In the genomic region with DNA sequence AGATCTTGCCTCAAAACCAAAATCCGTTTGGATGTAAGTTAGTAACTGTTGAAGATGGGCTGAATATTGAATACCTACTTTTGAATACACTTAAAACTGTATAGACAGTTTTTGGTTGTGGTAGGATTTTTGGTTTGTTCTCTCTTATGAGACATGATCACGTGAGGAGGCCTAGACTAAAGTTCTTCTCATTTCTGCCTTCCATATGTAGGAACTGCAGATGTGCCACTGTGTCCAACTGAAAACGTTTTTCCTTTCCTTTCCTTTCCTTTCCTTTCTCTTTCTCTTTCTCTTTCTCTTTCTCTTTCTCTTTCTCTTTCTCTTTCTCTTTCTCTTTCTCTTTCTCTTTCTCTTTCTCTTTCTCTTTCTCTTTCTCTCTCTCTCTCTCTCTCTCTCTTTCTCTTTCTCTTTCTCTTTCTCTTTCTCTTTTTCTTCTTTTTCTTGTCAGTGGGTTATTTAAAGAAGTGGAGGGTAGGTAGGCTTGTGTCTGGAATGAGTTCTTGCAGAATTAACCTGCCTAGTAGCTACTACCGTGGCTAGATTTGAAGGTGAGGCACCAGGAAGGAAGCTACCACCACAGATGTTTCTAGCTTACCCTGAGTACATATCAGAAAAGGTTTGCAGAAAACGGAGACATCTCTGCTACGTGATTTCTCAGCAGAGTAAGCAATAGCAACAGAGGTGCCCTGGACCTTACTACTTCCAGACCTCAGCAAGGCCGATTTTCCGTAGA, we compare ENCODE assay signal across 20 mouse cellular contexts.
"Had no signal": no experiment of that assay in that cellular context is flagged by ENCODE, and none has a peak within 500 bp of the region (broad histone marks: within the 10 kb centered on the region; RNA-seq: fewer than 3 reads in every experiment).

No protein-coding gene starts in this region.

- H3K9me3 ChIP-seq: limb, embryonic 12.5 days; limb, embryonic 15.5 days; neural tube, embryonic 13.5 days had no signal

- ATAC-seq: liver, postnatal 0 days; lung, postnatal 0 days had no signal

- H3K36me3 ChIP-seq: neural tube, embryonic 13.5 days had no signal

- DNase-seq: kidney, adult 2 months; kidney, postnatal 10 days; kidney, postnatal 36 days; left cerebral cortex, postnatal 4 days; liver, postnatal 0 days; lung, embryonic 14.5 days; midbrain, embryonic 14.5 days; retina, postnatal 1 day; right cerebral cortex, postnatal 25 days; spleen, adult 18-20 months; thymus, postnatal 36 days had no signal

- H3K4me2 ChIP-seq: limb, embryonic 12.5 days; limb, embryonic 15.5 days; liver, embryonic 11.5 days; lung, embryonic 14.5 days; midbrain, embryonic 11.5 days; neural tube, embryonic 13.5 days had no signal

- H3K4me3 ChIP-seq: limb, embryonic 12.5 days; limb, embryonic 15.5 days; neural tube, embryonic 13.5 days had no signal

- H3K4me1 ChIP-seq: limb, embryonic 12.5 days; limb, embryonic 15.5 days; neural tube, embryonic 13.5 days had no signal

- H3K9ac ChIP-seq: limb, embryonic 12.5 days; limb, embryonic 15.5 days; liver, embryonic 14.5 days; liver, postnatal 0 days; lung, embryonic 14.5 days; neural tube, embryonic 13.5 days had no signal

- H3K27me3 ChIP-seq: limb, embryonic 12.5 days; limb, embryonic 15.5 days; neural tube, embryonic 13.5 days had no signal

- H3K27ac ChIP-seq: limb, embryonic 12.5 days; limb, embryonic 15.5 days; liver, embryonic 14.5 days; macrophage; neural tube, embryonic 13.5 days; stomach, postnatal 0 days had no signal
